1 mouse cellular context compared by ENCODE assay signal in genomic region chr1:34478891-34479655, GRCm38 (mm10).
TF ChIP-seq lines count a peak whose summit lies in the region.

No protein-coding gene starts in this region.

TF ChIP-seq in MEL, 35 proteins besides CTCF, POLR2A, EP300 and RAD21:
- peak; percentile 57; the same call in 1 of the 2 replicates for TF ChIP-seq ELF1 (IDR thresholded peaks at IDR 0.05; ENCODE audit: low read depth, low read length)
- no peak for TF ChIP-seq USF2 (IDR thresholded peaks at IDR 0.05; ENCODE audit: borderline replicate concordance in 1 of 2, insufficient read depth in 1 of 2, low read depth in 1 of 2, low read length in 2 of 2)
- TF ChIP-seq POLR2AphosphoS5 (IDR thresholded peaks at IDR 0.05; ENCODE audit: borderline replicate concordance, low read depth, low read length): no peak
- peak; percentile 85 for TF ChIP-seq ETS1 (IDR thresholded peaks at IDR 0.05; ENCODE audit: low read depth, low read length)
- TF ChIP-seq SIN3A (IDR thresholded peaks at IDR 0.05; ENCODE audit: low read length): peak; percentile 76
- no peak for TF ChIP-seq KAT2A (conservative IDR thresholded peaks at IDR 0.05; ENCODE audit: low read depth, low read length)
- TF ChIP-seq NRF1 (IDR thresholded peaks at IDR 0.05; ENCODE audit: insufficient read depth, low read depth, low read length, poor library complexity, severe bottlenecking): no peak
- TF ChIP-seq MEF2A (IDR thresholded peaks at IDR 0.05; ENCODE audit: extremely low read depth, insufficient replicate concordance, low read depth, low read length, poor library complexity, severe bottlenecking): peak; percentile 22; the same call in 1 of the 2 replicates
- TF ChIP-seq MAFK (IDR thresholded peaks at IDR 0.05; ENCODE audit: borderline replicate concordance, low read depth, low read length): no peak
- TF ChIP-seq POLR2AphosphoS2 (IDR thresholded peaks at IDR 0.05; ENCODE audit: low read length): 0 out of 2 replicates have a peak, but pooled peaks have one; percentile 32
- TF ChIP-seq MAX (IDR thresholded peaks at IDR 0.05; ENCODE audit: low read length): peak; percentile 39; the same call in 1 of the 2 replicates
- TF ChIP-seq GATA1 (IDR thresholded peaks at IDR 0.05; ENCODE audit: low read depth, low read length): no peak; the same call in 1 of the 2 replicates
- TF ChIP-seq ZMIZ1 (IDR thresholded peaks at IDR 0.05; ENCODE audit: low read depth, low read length): 0 out of 2 replicates have a peak, but pooled peaks have one; percentile 26
- TF ChIP-seq MXI1 (IDR thresholded peaks at IDR 0.05; ENCODE audit: low read depth, low read length): peak; percentile 58
- 0 out of 2 replicates have a peak, but pooled peaks have one; percentile 45 for TF ChIP-seq HCFC1 (IDR thresholded peaks at IDR 0.05; ENCODE audit: low read depth, low read length)
- TF ChIP-seq TAL1 (IDR thresholded peaks at IDR 0.05; ENCODE audit: low read length): no peak
- 0 out of 2 replicates have a peak, but pooled peaks have one; percentile 51 for TF ChIP-seq TCF12 (IDR thresholded peaks at IDR 0.05; ENCODE audit: low read depth, low read length)
- TF ChIP-seq USF1 (IDR thresholded peaks at IDR 0.05; ENCODE audit: low read depth, low read length): no peak
- 0 out of 2 replicates have a peak, but pooled peaks have one; percentile 61 for TF ChIP-seq MYC (IDR thresholded peaks at IDR 0.05; ENCODE audit: low read depth, low read length)
